In genomic region chr17:29282216-29282952, GRCm38 (mm10) we compare ENCODE assay signal across 16 mouse cellular contexts. TPM values are rescaled to one million over a fixed set of nuclear protein-coding genes. Genes with fewer than 3 reads are reported as not detected.
A peak's percentile ranks its signal among the peaks of the same experiment; 100 is the strongest.
DNase-seq lines count a peak whose midpoint lies in the region; ATAC-seq and TF ChIP-seq lines count a peak whose summit lies in the region.
"Had no signal": no experiment of that assay in that cellular context is flagged by ENCODE, and none has a peak within 500 bp of the region (broad histone marks: within the 10 kb centered on the region; RNA-seq: fewer than 3 reads in every experiment).

No protein-coding gene starts in this region.

- no peaks in the 10 kb centered on the region for H3K4me1 ChIP-seq in lung, adult 2 months (ENCODE audit: control insufficient read depth, insufficient read depth, low read length)
- H3K4me1 ChIP-seq in forebrain, embryonic 12.5 days = peaks cover 14% of the 10 kb centered on the region
- peaks cover 4% of the 10 kb centered on the region; the same call in 1 of the 2 replicates for H3K4me1 ChIP-seq in hindbrain, embryonic 14.5 days (replicated peaks; ENCODE audit: control insufficient read depth, insufficient read depth, low read length)
- no peaks in the 10 kb centered on the region for H3K4me1 ChIP-seq in midbrain, postnatal 0 days (ENCODE audit: insufficient read depth, low read length)
- H3K4me1 ChIP-seq: embryonic facial prominence, embryonic 15.5 days; limb, embryonic 12.5 days had no signal

- no peak for TF ChIP-seq POLR2A in lung, adult 2 months (IDR thresholded peaks at IDR 0.05; ENCODE audit: borderline replicate concordance, extremely low read depth, low read depth, low read length)

- peak overlapping the region; percentile 83 for H3K27ac ChIP-seq in forebrain, embryonic 12.5 days
- H3K27ac ChIP-seq in hindbrain, embryonic 14.5 days = peak overlapping the region; percentile 21
- no peak overlapping the region for H3K27ac ChIP-seq in midbrain, postnatal 0 days (ENCODE audit: low read depth, low read length)
- H3K27ac ChIP-seq: embryonic facial prominence, embryonic 15.5 days; limb, embryonic 12.5 days had no signal

- DNase-seq in lung, postnatal 36 days = peak; percentile 45
- DNase-seq in lung, adult 2 months = no peak
- no peak for DNase-seq in hindbrain, embryonic 14.5 days (ENCODE audit: low spot score)
- DNase-seq in midbrain, postnatal 0 days (ENCODE audit: low spot score) = peak; percentile 39
- no peak for DNase-seq in left cerebral cortex, adult 9 months (ENCODE audit: low spot score in 2 of 2)
- DNase-seq in kidney, adult 8-10 months = no peak
- DNase-seq in adrenal gland, adult 18-20 months (ENCODE audit: low spot score in 2 of 2) = no peak
- DNase-seq: cerebellum, adult 18-20 months; kidney, postnatal 14 days; layer of hippocampus, postnatal 36 days; right cerebral cortex, adult 18-20 months; thymus, adult 18-20 months had no signal

- WGBS in lung, adult 2 months = 77% methylated on average over 21 of the region's 21 CpGs
- 38% methylated on average over 21 of the region's 21 CpGs for WGBS in forebrain, embryonic 12.5 days
- WGBS in hindbrain, embryonic 14.5 days = 46% methylated on average over 21 of the region's 21 CpGs
- WGBS in midbrain, postnatal 0 days = 39% methylated on average over 21 of the region's 21 CpGs

- no peaks in the 10 kb centered on the region for H3K9me3 ChIP-seq in forebrain, embryonic 12.5 days
- H3K9me3 ChIP-seq in hindbrain, embryonic 14.5 days (ENCODE audit: control insufficient read depth, low read length) = no peaks in the 10 kb centered on the region
- no peaks in the 10 kb centered on the region for H3K9me3 ChIP-seq in midbrain, postnatal 0 days (ENCODE audit: low read length)
- H3K9me3 ChIP-seq: embryonic facial prominence, embryonic 15.5 days; limb, embryonic 12.5 days had no signal

- H3K4me2 ChIP-seq in forebrain, embryonic 12.5 days = peak overlapping the region; percentile 22
- no peak overlapping the region for H3K4me2 ChIP-seq in hindbrain, embryonic 14.5 days (replicated peaks)
- no peak overlapping the region for H3K4me2 ChIP-seq in midbrain, postnatal 0 days (ENCODE audit: low read depth, low read length, poor library complexity, severe bottlenecking)
- H3K4me2 ChIP-seq: embryonic facial prominence, embryonic 15.5 days; limb, embryonic 12.5 days had no signal

- no peak overlapping the region for H3K4me3 ChIP-seq in lung, adult 2 months (replicated peaks; ENCODE audit: extremely low read depth, low read depth, low read length)
- no peak overlapping the region for H3K4me3 ChIP-seq in forebrain, embryonic 12.5 days (replicated peaks)
- no peak overlapping the region for H3K4me3 ChIP-seq in hindbrain, embryonic 14.5 days (replicated peaks; ENCODE audit: low read length)
- H3K4me3 ChIP-seq in midbrain, postnatal 0 days (ENCODE audit: low read depth, low read length) = no peak overlapping the region
- H3K4me3 ChIP-seq: embryonic facial prominence, embryonic 15.5 days; limb, embryonic 12.5 days; megakaryocyte, embryonic 14.5 days had no signal

- peak; percentile 67; the same call in 1 of the 2 replicates for ATAC-seq in forebrain, embryonic 12.5 days (ENCODE audit: low FRiP score)
- ATAC-seq in hindbrain, embryonic 14.5 days (ENCODE audit: low FRiP score) = no peak
- ATAC-seq in midbrain, postnatal 0 days (ENCODE audit: low FRiP score) = no peak

- no peak for TF ChIP-seq CTCF in lung, adult 2 months (IDR thresholded peaks at IDR 0.05; ENCODE audit: insufficient read depth, low read length)
- no peak for TF ChIP-seq CTCF in midbrain, postnatal 0 days (IDR thresholded peaks at IDR 0.05)

- no peaks in the 10 kb centered on the region for H3K27me3 ChIP-seq in forebrain, embryonic 12.5 days
- H3K27me3 ChIP-seq in hindbrain, embryonic 14.5 days (ENCODE audit: control insufficient read depth, insufficient read depth, low read length) = no peaks in the 10 kb centered on the region
- no peaks in the 10 kb centered on the region for H3K27me3 ChIP-seq in midbrain, postnatal 0 days (ENCODE audit: insufficient read depth, low read length)
- H3K27me3 ChIP-seq: embryonic facial prominence, embryonic 15.5 days; limb, embryonic 12.5 days; megakaryocyte, embryonic 14.5 days had no signal

- H3K9ac ChIP-seq in forebrain, embryonic 12.5 days = peak overlapping the region; percentile 33; the same call in 1 of the 2 replicates
- no peak overlapping the region for H3K9ac ChIP-seq in hindbrain, embryonic 14.5 days
- no peak overlapping the region for H3K9ac ChIP-seq in midbrain, postnatal 0 days (replicated peaks; ENCODE audit: low read length, poor library complexity, severe bottlenecking)
- H3K9ac ChIP-seq: embryonic facial prominence, embryonic 15.5 days; limb, embryonic 12.5 days had no signal

- peaks cover 45% of the 10 kb centered on the region for H3K36me3 ChIP-seq in forebrain, embryonic 12.5 days (replicated peaks)
- H3K36me3 ChIP-seq in hindbrain, embryonic 14.5 days (replicated peaks; ENCODE audit: control insufficient read depth, insufficient read depth) = peaks cover 31% of the 10 kb centered on the region
- H3K36me3 ChIP-seq in midbrain, postnatal 0 days (ENCODE audit: insufficient read depth, low read length) = peaks cover 16% of the 10 kb centered on the region

RNA-seq across cellular contexts. Expression of gene BC004004, which starts 13.8 kb away (rescaled TPM):
- polyA plus RNA-seq in lung, adult 2 months (2012; rRNA removed) = 56.5 and 70.8 TPM in 2 replicates
- 65.0 and 65.2 TPM in 2 replicates for polyA plus RNA-seq in forebrain, embryonic 12.5 days (2016; fragmentation: Nextera tagmentation; extraction: Ambion mirVana)
- 126 and 131 TPM in 2 replicates for polyA plus RNA-seq in hindbrain, embryonic 14.5 days (2014; fragmentation: Nextera tagmentation; extraction: Ambion mirVana)
- total RNA-seq in midbrain, postnatal 0 days (2014; rRNA removed) = 120 and 128 TPM in 2 replicates
- polyA plus RNA-seq in midbrain, postnatal 0 days (2015; fragmentation: Nextera tagmentation; extraction: Ambion mirVana) = 146 and 152 TPM in 2 replicates
- total RNA-seq in adrenal gland, adult 18-20 months (2021) = 100 to 1,000 TPM; 111 to 147 TPM

RNA-seq across cellular contexts. Expression of gene Ppil1, which starts 18.4 kb away (rescaled TPM):
- 18.7 and 20.7 TPM in 2 replicates for polyA plus RNA-seq in lung, adult 2 months (2012; rRNA removed)
- polyA plus RNA-seq in forebrain, embryonic 12.5 days (2016; fragmentation: Nextera tagmentation; extraction: Ambion mirVana) = 139 and 142 TPM in 2 replicates
- polyA plus RNA-seq in hindbrain, embryonic 14.5 days (2014; fragmentation: Nextera tagmentation; extraction: Ambion mirVana) = 101 TPM in 2 replicates
- 70.3 and 77.9 TPM in 2 replicates for total RNA-seq in midbrain, postnatal 0 days (2014; rRNA removed)
- 95.7 and 103 TPM in 2 replicates for polyA plus RNA-seq in midbrain, postnatal 0 days (2015; fragmentation: Nextera tagmentation; extraction: Ambion mirVana)
- 10 to 100 TPM; 21.3 to 22.4 TPM for total RNA-seq in adrenal gland, adult 18-20 months (2021)

RNA-seq across cellular contexts. Expression of gene Pi16, which starts 35.1 kb away (rescaled TPM):
- 46.8 and 47.3 TPM in 2 replicates for polyA plus RNA-seq in lung, adult 2 months (2012; rRNA removed)
- 1.8 and 2.2 TPM in 2 replicates for polyA plus RNA-seq in forebrain, embryonic 12.5 days (2016; fragmentation: Nextera tagmentation; extraction: Ambion mirVana)
- polyA plus RNA-seq in hindbrain, embryonic 14.5 days (2014; fragmentation: Nextera tagmentation; extraction: Ambion mirVana) = 0.84 and 0.85 TPM in 2 replicates
- total RNA-seq in midbrain, postnatal 0 days (2014; rRNA removed) = 4.3 and 4.6 TPM in 2 replicates
- 3.3 and 4.0 TPM in 2 replicates for polyA plus RNA-seq in midbrain, postnatal 0 days (2015; fragmentation: Nextera tagmentation; extraction: Ambion mirVana)
- total RNA-seq in adrenal gland, adult 18-20 months (2021) = 10 to 100 TPM; 16.8 to 52.3 TPM

RNA-seq across cellular contexts. Expression of gene Cpne5, which starts 44.4 kb away (rescaled TPM):
- polyA plus RNA-seq in lung, adult 2 months (2012; rRNA removed) = 13.6 and 15.7 TPM in 2 replicates
- 9.9 and 10.7 TPM in 2 replicates for polyA plus RNA-seq in forebrain, embryonic 12.5 days (2016; fragmentation: Nextera tagmentation; extraction: Ambion mirVana)
- polyA plus RNA-seq in hindbrain, embryonic 14.5 days (2014; fragmentation: Nextera tagmentation; extraction: Ambion mirVana) = 38.1 and 42.8 TPM in 2 replicates
- 85.1 and 86.5 TPM in 2 replicates for total RNA-seq in midbrain, postnatal 0 days (2014; rRNA removed)
- polyA plus RNA-seq in midbrain, postnatal 0 days (2015; fragmentation: Nextera tagmentation; extraction: Ambion mirVana) = 88.9 and 90.2 TPM in 2 replicates
- under 1 TPM; 0.33 to 0.35 TPM for total RNA-seq in adrenal gland, adult 18-20 months (2021)

Comparison
In these comparisons a context has a peak if more than half of its experiments do, and no peak if none do; other contexts are left out.
1. DNase-seq: peak in lung, postnatal 36 days (single experiment) and midbrain, postnatal 0 days (single experiment); none in lung, adult 2 months (single experiment), hindbrain, embryonic 14.5 days (single experiment), left cerebral cortex, adult 9 months (0 of 2), kidney, adult 8-10 months (0 of 2) and adrenal gland, adult 18-20 months (0 of 2).